Mouse (Mus musculus): ENCODE measurements around the gene Serinc3.

Serinc3 gene

GRCm38 (mm10) chr2:163595119-163595518, 49.8 kb downstream of the Serinc3 start:
- DNase-seq (ENCODE audit: low spot score in 2 of 2): no peak

GRCm38 (mm10) chr2:163593636-163594282, 51.2 kb downstream of the Serinc3 start:
- no peak for DNase-seq (ENCODE audit: low spot score in 2 of 2)

GRCm38 (mm10) chr2:163592084-163592483, 52.8 kb downstream of the Serinc3 start:
- DNase-seq (ENCODE audit: low spot score in 2 of 2): no peak

DNA sequence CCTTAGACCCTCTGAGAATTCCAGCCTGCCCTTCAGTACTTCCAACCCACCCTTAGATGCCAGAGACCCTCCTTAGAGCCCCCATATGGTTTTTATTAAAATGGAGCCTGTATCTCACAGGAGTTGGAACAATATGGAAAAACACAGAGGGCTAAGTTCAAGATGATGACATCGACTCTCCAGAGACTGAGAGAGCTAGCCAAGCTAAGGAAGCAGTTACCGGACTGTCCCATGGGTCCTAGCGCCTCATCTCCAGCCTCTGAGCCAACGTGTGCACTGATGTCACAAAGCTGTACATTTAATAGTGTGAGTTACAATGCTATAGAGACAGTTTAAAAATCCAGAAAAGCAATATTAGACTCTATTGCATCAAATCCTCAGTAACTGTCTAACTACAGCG, 53.9 kb downstream of the Serinc3 start:
- DNase-seq (ENCODE audit: low spot score in 2 of 2): no peak

DNA sequence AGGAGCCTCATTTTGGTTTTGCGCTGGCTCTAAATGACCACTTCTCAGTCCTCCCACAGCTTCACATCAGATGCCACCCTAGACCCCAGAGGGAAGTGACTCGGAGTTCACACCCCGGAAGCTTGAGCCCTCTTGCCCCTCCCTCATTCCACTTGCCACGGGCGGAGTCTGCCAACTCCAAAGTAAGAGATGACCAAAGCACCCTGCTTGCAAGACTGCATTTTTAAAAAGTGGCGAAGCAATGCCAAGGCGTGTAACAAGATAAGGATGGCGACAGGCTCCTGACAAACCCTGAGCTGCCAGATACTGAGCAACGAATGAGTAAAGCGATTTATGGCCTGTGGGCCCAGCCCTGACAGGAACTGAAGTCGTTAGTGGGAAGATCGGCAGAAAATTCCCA, 54.7 kb downstream of the Serinc3 start:
- DNase-seq (ENCODE audit: low spot score in 2 of 2): no peak

- DNase-seq (ENCODE audit: low spot score in 2 of 2): no peak
These were observed 57.4 kb downstream of the Serinc3 start for GRCm38 (mm10) chr2:163587506-163587905.

DNA sequence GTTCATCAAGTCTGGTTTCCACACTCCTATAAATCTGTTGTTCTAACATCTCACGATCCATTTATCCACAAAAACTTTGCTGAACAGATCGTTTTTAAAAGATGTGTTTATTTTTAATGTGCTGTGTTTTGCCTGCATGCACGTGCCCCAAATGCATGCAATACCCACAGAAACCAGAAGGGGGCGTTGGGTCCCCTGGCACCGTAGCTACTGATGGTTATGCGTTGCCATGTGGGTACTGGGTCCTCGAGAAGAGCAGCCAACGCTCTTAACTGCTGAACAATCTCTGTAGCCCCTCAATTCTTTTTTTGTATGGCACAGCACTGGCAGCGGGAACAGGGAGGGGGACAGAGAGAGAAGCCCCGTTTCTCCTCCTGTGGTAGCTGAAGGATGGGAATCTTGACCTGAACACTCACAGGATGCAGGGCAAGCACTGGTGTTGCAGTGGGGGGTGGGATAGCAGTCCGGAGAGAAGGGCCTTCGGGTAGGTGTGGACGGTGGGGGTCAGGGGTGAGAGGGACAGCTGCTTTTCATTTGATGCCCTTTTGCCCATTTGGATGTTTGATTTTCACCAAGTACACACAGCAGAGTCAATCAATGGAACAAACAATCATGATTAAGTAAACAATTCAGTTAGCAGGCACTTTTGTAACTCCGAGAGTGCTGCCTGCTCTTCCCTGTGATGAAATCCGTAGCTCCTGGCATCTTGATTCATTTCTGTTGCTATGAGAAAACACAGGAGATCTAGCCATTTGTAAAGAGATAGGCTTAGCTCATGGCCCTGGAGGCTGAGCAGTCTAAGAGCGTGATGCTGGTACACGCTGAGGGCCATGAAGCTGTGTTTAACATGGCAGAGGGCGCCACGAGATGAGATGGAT, 58.3 kb downstream of the Serinc3 start:
- DNase-seq (ENCODE audit: low spot score in 2 of 2): no peak

DNA sequence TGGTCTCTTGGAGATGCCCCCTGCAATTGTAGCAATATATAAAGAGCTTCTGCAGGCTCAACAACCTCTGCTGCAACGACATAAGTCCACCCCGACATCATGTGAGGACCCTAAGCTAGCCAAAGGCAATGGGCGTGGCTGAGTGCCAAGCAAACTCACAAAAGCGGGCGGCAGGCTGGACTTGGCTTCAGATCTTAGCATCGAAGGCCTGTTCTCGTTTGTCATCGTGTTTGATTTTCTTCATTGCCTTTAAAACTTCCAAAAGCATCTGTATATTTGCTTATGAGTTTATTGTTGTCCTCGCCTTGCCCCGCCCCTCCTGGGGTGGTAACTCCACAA, 60.9 kb downstream of the Serinc3 start:
- DNase-seq (ENCODE audit: low spot score in 2 of 2): no peak

DNA sequence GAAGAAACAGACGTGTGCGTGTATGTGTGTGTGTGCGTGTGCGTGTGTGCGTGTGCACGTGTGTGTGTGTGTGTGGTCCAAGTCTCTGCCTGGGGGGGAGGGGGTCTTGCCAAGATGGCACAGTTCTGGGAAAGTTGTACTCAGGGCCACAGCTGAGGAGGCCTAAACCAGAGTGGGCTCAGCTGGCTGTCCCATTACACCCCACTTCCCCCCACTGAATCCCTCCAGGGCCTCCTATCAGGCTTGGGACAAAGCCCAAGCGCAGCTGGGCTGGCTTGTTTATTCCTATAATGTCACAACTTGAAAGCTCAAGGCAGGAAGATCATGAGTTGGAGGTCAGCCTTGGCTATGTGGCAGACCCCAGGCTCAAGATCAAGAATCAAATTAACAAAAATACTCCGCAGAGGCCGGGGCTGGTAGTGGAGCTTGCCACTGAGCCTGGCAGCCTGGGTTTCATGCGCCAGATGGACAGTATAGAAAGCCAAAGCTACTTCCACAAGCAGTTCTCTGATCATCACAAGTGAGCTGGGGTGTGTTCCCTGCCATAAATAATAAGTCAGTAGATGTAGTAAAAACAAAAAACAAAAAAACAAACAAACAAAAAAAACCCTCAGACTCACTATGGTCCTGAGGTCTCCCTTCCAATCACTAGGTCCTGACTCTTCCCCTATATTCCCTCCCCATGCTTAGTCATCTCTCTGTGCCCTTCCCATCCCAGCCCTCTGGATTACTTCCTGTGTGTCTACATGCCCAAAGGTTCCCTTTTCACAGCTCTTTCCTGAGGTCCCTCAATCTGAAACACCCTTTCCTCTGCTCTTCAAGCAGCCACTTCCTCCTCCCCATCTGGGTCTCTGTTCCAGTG, 61.5 kb downstream of the Serinc3 start:
- DNase-seq (ENCODE audit: low spot score in 2 of 2): no peak

DNA sequence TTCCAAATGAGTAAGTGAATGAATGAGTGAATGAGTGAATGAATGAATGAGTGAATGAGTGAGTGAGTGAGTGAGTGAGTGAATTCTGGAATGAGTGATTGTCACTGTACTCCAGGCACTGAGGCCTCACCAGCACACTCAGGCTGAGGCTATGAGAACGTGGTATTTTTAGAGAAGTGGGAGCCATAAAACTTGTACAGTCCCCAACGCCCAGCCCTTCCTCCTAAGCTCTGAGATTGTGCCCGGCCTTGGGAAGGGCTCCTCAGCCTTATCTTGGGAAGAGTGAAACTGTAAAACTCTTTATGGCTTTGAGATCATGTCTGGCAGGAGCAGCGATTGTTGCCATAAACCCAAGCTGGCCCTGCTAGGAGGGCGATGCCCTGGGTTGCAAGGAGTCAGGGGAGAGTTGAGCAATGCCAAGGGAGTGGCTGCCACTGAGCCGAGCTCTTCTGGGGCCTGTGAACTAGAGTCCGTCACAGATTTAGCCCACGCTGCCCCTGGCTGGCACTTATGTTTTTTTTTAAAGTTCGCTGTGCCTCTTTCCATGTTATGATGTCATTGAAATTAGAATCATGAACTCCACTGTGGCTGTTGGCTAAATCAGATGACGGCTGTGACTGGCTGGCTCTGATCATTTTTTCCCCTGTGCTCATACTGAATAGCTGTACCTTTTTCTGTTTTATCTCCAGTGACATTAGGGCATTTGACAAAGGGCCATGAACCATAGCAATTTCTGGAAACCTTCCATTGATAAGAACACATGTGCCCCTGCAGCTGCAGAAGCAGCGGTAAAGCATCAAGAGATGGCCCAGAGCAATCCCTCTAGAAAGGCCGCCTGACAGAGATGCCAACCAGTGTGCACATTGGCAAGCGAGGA, 64.6 kb downstream of the Serinc3 start:
- no peak for DNase-seq (ENCODE audit: low spot score in 2 of 2)

DNA sequence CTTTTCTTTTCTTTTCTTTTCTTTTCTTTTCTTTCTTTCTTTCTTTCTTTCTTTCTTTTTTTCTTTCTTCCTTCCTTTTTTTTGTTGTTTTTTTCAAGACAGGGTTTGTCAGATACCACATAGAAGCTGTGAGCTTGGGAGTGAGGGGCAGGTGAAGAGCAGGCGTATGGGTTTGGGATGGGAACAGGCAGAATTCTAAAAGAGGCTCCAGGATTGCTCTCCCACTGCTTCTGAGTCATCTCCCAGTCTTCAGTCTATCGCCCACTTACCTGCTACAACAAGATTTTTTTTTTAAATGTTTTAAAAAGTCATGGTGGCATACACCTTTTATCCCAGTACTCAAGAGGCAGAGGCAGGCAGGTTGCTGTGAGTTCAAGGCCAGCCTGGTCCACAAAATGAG, 66.9 kb downstream of the Serinc3 start:
- no peak for DNase-seq (ENCODE audit: low spot score in 2 of 2)

GRCm38 (mm10) chr2:163575248-163575647, 69.7 kb downstream of the Serinc3 start:
- DNase-seq (ENCODE audit: low spot score in 2 of 2): no peak

DNA sequence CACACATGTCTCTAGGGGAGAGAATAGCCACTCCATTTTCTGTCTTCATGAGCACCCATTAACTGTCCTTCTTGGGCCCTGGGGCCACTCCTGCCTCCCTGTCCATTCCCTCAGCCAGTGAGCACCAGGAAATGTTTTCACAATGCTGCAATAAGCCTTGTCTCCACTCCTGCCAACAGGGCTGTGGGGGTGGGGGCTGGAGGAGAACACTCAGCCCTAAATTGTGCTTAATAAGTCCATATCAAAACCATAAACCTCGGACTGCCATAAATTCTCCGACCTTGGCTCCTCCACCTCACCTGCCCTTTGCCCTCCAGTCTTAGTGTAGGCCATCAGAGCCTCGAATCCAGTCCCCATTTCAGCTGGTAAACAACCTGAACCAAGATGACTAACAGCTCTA, 70.6 kb downstream of the Serinc3 start:
- no peak for DNase-seq (ENCODE audit: low spot score in 2 of 2)

All from frontal cortex, postnatal 36 days (tissue).